Mouse (Mus musculus) liver, postnatal 0 days (tissue): ENCODE results near the gene Znrf1.

Source experiments
- CTCF ChIP-seq: sonication (generic); IDR thresholded peaks from 2 replicates; pipeline ENCODE4 v1.5.1; 2016; ENCODE audit warnings: antibody characterized with exemption, low read depth
- EP300 ChIP-seq: IDR thresholded peaks from 2 replicates; pipeline ENCODE4 v1.6.1; 2016; ENCODE audit warnings: antibody characterized with exemption, low read depth, mild to moderate bottlenecking

DNA sequence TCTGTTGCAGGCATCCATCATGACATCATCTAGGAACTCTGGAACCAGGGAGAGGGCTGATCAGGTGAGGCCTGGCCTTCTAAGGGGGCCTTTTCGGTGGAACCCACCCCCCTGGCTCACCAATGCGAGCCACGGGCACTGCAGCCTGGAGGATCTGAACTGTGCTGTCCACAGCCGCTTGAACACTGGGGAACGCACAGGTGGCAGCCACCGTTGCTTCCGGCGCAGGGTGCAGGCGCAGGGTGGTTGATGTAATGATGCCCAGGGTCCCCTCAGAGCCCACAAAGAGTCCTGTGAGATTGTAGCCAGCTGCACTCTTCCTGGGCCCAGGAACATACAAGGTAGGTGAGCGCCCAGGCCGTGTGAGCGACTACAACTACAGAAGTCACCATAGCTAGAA, 92.5 kb downstream of the Znrf1 start:
- TF ChIP-seq CTCF = no peak
- no peak for TF ChIP-seq EP300
